In the genomic region with DNA sequence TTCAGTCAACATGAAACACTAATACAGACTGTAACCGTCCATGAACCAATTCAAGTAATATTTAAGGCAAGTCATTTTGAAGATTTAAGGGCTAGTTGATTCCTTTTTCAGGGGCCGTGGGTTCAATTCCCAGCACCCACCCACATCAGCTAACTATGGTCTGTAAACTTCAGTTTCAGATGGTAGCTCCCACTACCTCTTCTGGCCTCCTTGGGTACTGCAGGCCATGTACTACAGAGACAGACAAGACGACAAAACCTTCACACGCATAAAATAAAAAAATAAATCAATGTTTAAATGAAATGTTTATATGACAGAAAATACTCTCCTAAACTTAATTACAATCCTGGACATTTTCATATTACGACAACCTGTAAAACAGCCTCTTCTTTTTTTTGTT, we compare ENCODE assay signal across 9 mouse cellular contexts. TPM values are rescaled to one million over a fixed set of nuclear protein-coding genes. Genes with fewer than 3 reads are reported as not detected.
DNase-seq lines count a peak whose midpoint lies in the region; ATAC-seq and TF ChIP-seq lines count a peak whose summit lies in the region.
"Had no signal": no experiment of that assay in that cellular context is flagged by ENCODE, and none has a peak within 500 bp of the region (broad histone marks: within the 10 kb centered on the region; RNA-seq: fewer than 3 reads in every experiment).

No protein-coding gene starts in this region.

- 93% methylated on average over 5 of the region's 5 CpGs for WGBS in forebrain, embryonic 14.5 days
- WGBS in forebrain, embryonic 12.5 days: 95% methylated on average over 5 of the region's 5 CpGs
- WGBS in stomach, postnatal 0 days: 88% methylated on average over 5 of the region's 5 CpGs
- 94% methylated on average over 5 of the region's 5 CpGs for WGBS in hindbrain, embryonic 12.5 days

- H3K9me3 ChIP-seq in forebrain, embryonic 14.5 days (replicated peaks; ENCODE audit: control insufficient read depth, low read length): no peaks in the 10 kb centered on the region
- H3K9me3 ChIP-seq in forebrain, embryonic 12.5 days: no peaks in the 10 kb centered on the region
- H3K9me3 ChIP-seq in megakaryocyte, embryonic 14.5 days: no peaks in the 10 kb centered on the region
- H3K9me3 ChIP-seq in stomach, postnatal 0 days (ENCODE audit: control insufficient read depth, low read length): no peaks in the 10 kb centered on the region
- no peaks in the 10 kb centered on the region for H3K9me3 ChIP-seq in hindbrain, embryonic 12.5 days (replicated peaks)
- H3K9me3 ChIP-seq: lung, embryonic 15.5 days had no signal

- ATAC-seq in forebrain, embryonic 14.5 days: no peak
- no peak for ATAC-seq in forebrain, embryonic 12.5 days (ENCODE audit: low FRiP score)
- no peak for ATAC-seq in megakaryocyte, adult 5-6 weeks (ENCODE audit: poor library complexity, severe bottlenecking)
- ATAC-seq in stomach, postnatal 0 days (ENCODE audit: low FRiP score, low TSS enrichment): no peak
- no peak for ATAC-seq in hindbrain, embryonic 12.5 days (ENCODE audit: low FRiP score)

- H3K27ac ChIP-seq in forebrain, embryonic 14.5 days (ENCODE audit: low read depth, low read length): no peak overlapping the region
- no peak overlapping the region for H3K27ac ChIP-seq in forebrain, embryonic 12.5 days
- no peak overlapping the region for H3K27ac ChIP-seq in stomach, postnatal 0 days (replicated peaks)
- H3K27ac ChIP-seq in hindbrain, embryonic 12.5 days: no peak overlapping the region
- H3K27ac ChIP-seq: lung, embryonic 15.5 days had no signal

- H3K4me3 ChIP-seq in forebrain, embryonic 14.5 days (ENCODE audit: low read depth, low read length): no peak overlapping the region
- H3K4me3 ChIP-seq in forebrain, embryonic 12.5 days (replicated peaks): no peak overlapping the region
- peak overlapping the region; percentile 42 for H3K4me3 ChIP-seq in megakaryocyte, embryonic 14.5 days (replicated peaks)
- H3K4me3 ChIP-seq in stomach, postnatal 0 days (ENCODE audit: low read depth, low read length): no peak overlapping the region
- H3K4me3 ChIP-seq in hindbrain, embryonic 12.5 days: no peak overlapping the region
- H3K4me3 ChIP-seq: lung, embryonic 15.5 days had no signal

- peak; percentile 60 for TF ChIP-seq CTCF in stomach, postnatal 0 days (IDR thresholded peaks at IDR 0.05; ENCODE audit: low read depth)

- no peak overlapping the region; the same call in 1 of the 2 replicates for H3K4me2 ChIP-seq in forebrain, embryonic 14.5 days (ENCODE audit: low read length)
- no peak overlapping the region for H3K4me2 ChIP-seq in forebrain, embryonic 12.5 days
- H3K4me2 ChIP-seq in stomach, postnatal 0 days (replicated peaks; ENCODE audit: low read depth): no peak overlapping the region
- H3K4me2 ChIP-seq in hindbrain, embryonic 12.5 days (replicated peaks): no peak overlapping the region
- H3K4me2 ChIP-seq: lung, embryonic 15.5 days had no signal

- H3K36me3 ChIP-seq in forebrain, embryonic 14.5 days (ENCODE audit: control insufficient read depth, insufficient read depth, low read length): peaks cover 14% of the 10 kb centered on the region
- H3K36me3 ChIP-seq in forebrain, embryonic 12.5 days (replicated peaks): peaks cover 14% of the 10 kb centered on the region
- peaks cover 32% of the 10 kb centered on the region for H3K36me3 ChIP-seq in megakaryocyte, embryonic 14.5 days (replicated peaks; ENCODE audit: low read length)
- peaks cover 6% of the 10 kb centered on the region for H3K36me3 ChIP-seq in stomach, postnatal 0 days (ENCODE audit: control insufficient read depth, insufficient read depth, low read length)
- peaks cover 14% of the 10 kb centered on the region for H3K36me3 ChIP-seq in hindbrain, embryonic 12.5 days

- H3K9ac ChIP-seq in forebrain, embryonic 14.5 days (ENCODE audit: low read length): no peak overlapping the region
- H3K9ac ChIP-seq in forebrain, embryonic 12.5 days: no peak overlapping the region
- no peak overlapping the region for H3K9ac ChIP-seq in stomach, postnatal 0 days (ENCODE audit: low read length)
- H3K9ac ChIP-seq in hindbrain, embryonic 12.5 days: no peak overlapping the region
- H3K9ac ChIP-seq: lung, embryonic 15.5 days had no signal

- DNase-seq in forebrain, embryonic 14.5 days (ENCODE audit: low spot score): peak; percentile 22
- peak; percentile 32 for DNase-seq in c-Kit-positive CD71-positive TER-119-positive erythroid progenitor cells, embryonic 14.5 days (ENCODE audit: low spot score)
- no peak for DNase-seq in stomach, postnatal 0 days (ENCODE audit: low spot score)
- DNase-seq in ovary, postnatal 10 days (ENCODE audit: low spot score): no peak

- no peaks in the 10 kb centered on the region for H3K27me3 ChIP-seq in forebrain, embryonic 14.5 days (replicated peaks; ENCODE audit: control insufficient read depth, insufficient read depth, low read length)
- H3K27me3 ChIP-seq in forebrain, embryonic 12.5 days: no peaks in the 10 kb centered on the region
- no peaks in the 10 kb centered on the region for H3K27me3 ChIP-seq in megakaryocyte, embryonic 14.5 days (replicated peaks)
- no peaks in the 10 kb centered on the region for H3K27me3 ChIP-seq in stomach, postnatal 0 days (ENCODE audit: control insufficient read depth, insufficient read depth, low read length)
- no peaks in the 10 kb centered on the region for H3K27me3 ChIP-seq in hindbrain, embryonic 12.5 days
- H3K27me3 ChIP-seq: lung, embryonic 15.5 days had no signal

- peaks cover 3% of the 10 kb centered on the region; the same call in 1 of the 2 replicates for H3K4me1 ChIP-seq in forebrain, embryonic 14.5 days (ENCODE audit: control insufficient read depth, insufficient read depth, low read length)
- H3K4me1 ChIP-seq in forebrain, embryonic 12.5 days: peaks cover 8% of the 10 kb centered on the region; the same call in 1 of the 2 replicates
- H3K4me1 ChIP-seq in megakaryocyte, embryonic 14.5 days: peaks cover 41% of the 10 kb centered on the region
- no peaks in the 10 kb centered on the region for H3K4me1 ChIP-seq in stomach, postnatal 0 days (replicated peaks; ENCODE audit: control insufficient read depth, insufficient read depth)
- H3K4me1 ChIP-seq in hindbrain, embryonic 12.5 days: no peaks in the 10 kb centered on the region

- TF ChIP-seq EP300 in stomach, postnatal 0 days (optimal IDR thresholded peaks at IDR 0.05): no peak

RNA-seq across cellular contexts. Expression of gene Hbp1, which starts 2.9 kb away (rescaled TPM):
- 107 and 112 TPM in 2 replicates for polyA plus RNA-seq in forebrain, embryonic 14.5 days (2014; fragmentation: Nextera tagmentation; extraction: Ambion mirVana)
- polyA plus RNA-seq in forebrain, embryonic 12.5 days (2016; fragmentation: Nextera tagmentation; extraction: Ambion mirVana): 81.3 and 85.2 TPM in 2 replicates
- 0.52 and 2.0 TPM in 2 replicates for polyA plus RNA-seq in megakaryocyte, embryonic 14.5 days (2012; ENCODE audit: insufficient read depth, low replicate concordance)
- 80.3 and 81.1 TPM in 2 replicates for total RNA-seq in megakaryocyte, adult 5-6 weeks (2015)
- 63.7 and 63.9 TPM in 2 replicates for total RNA-seq in megakaryocyte, adult 5-6 weeks (2017)
- 75.2 and 81.5 TPM in 2 replicates for polyA plus RNA-seq in stomach, postnatal 0 days (2015; fragmentation: Nextera tagmentation; extraction: Ambion mirVana)
- polyA plus RNA-seq in hindbrain, embryonic 12.5 days (2016; fragmentation: Nextera tagmentation; extraction: Ambion mirVana): 94.7 and 95.6 TPM in 2 replicates

Comparison
In these comparisons a context has a peak if more than half of its experiments do, and no peak if none do; other contexts are left out.
1. DNase-seq: peak in forebrain, embryonic 14.5 days (single experiment) and c-Kit-positive CD71-positive TER-119-positive erythroid progenitor cells, embryonic 14.5 days (single experiment); none in stomach, postnatal 0 days (single experiment) and ovary, postnatal 10 days (single experiment).
2. RNA of gene Hbp1, which starts 2.9 kb away (polyA plus RNA-seq): 107 to 112 TPM in forebrain, embryonic 14.5 days, 94.7 to 95.6 TPM in hindbrain, embryonic 12.5 days, 81.3 to 85.2 TPM in forebrain, embryonic 12.5 days and 75.2 to 81.5 TPM in stomach, postnatal 0 days; 0.52 to 2.0 TPM in megakaryocyte, embryonic 14.5 days; every median in the first group is over 10 times any median in the second.